Mouse (Mus musculus): ENCODE measurements around the gene Nuf2.
"Not testable (repeated sequence)": the region's sequence is repeated elsewhere in the genome, so short reads cannot be mapped to it uniquely, and the experiment has no call there.

The Nuf2 gene

DNA sequence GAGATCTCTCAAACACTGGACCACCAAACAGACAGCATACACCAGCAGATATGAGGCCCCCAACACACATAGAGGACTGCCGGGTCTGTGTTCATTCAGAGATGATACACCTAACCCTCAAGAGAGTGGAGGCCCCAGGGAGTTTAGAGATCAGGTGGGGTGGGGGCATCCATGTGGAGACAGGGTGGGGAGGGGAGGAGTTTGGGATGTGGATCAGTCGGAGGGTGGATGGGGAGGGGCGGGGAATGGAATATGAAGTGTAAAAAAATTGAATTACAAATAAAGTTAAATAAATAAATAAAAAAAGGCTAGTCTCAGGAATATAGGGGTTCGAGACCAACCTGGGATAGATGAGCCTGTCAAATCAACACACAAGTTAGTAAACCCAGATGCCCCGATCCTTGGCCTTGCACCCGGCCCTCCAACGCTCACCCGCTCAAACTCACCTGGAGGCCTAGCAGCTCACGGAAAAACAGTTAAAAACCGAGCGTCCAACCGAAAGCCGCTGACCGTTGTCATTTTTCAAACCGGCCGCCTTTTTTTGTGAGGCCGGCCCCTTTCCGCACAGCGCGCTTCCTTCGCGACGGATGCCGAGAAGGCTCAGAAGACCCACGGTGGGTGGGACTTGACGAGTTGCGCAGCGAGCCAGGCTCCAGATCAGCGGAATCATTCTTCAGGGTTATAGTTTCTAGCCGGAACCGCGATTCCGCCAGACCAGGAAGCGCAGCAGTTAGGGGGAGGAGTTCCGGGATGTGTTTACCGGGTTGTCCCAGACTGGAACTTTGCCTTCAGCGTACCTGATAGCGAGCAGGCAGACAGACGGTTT is at the start of gene Nuf2:
Gene Nuf2, minus strand, starts transcription at position 589 of the 826 bp plus-strand sequence.
- DNase-seq (ENCODE audit: low spot score in 2 of 2), result peak; percentile 96 to 97

DNA sequence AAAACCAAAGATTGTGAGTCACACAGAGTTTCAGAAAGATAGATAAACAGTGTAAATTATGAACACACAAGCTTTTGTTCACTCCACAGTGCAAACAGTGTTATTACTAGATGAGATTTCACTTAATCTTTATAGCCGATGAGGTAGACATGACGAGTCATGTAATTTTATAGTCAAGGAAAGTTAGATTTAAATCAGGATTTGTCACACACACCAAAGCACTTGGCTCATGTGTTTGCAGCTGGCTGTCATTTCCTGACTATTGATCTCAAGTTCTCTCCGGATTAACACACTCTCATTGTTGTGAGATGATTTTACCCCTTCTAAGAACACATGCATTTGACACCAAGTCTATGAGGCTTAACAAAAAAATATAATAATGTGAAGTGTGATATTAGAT is 48.3 kb upstream of the Nuf2 start:
- no peak for DNase-seq (ENCODE audit: low spot score in 2 of 2)

DNA sequence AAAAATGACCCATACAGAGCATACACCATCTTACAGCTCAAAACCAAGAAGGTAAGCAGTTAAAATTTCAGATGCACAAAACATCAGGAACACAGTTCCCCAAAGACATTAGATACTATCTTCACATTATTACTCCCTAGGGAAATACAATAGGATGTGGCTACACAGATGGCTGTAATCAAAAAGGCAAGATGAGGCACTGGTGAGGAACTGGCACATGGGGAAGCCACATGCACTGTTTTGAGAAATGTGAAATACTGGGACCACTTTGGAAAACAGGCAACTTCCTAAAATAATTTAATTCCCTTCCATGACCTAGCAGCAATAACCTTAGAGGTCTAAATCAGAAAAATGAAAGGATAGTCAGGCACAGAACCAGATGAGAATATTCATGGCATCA is 42.9 kb upstream of the Nuf2 start:
- no peak for DNase-seq (ENCODE audit: low spot score in 2 of 2)

DNA sequence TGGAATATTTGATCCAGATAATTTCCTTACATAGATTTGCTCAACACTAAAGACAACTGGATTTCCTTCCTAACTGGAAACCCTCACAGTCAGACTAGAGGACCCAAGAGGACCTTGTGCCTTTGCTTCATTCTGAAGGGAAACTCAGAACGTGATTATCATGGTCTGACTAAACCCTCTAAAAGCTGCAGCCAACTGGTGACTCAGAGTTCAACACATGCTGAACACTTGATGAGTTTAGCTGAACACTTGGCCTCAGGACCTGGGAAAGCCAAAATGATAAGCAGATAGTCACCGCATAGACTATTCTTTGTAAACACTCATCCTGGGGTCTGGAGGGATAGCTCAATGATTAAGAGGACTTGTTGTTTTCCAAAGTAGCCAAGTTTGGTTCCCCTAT is 24.4 kb upstream of the Nuf2 start:
- no peak for DNase-seq (ENCODE audit: low spot score in 2 of 2)

DNA sequence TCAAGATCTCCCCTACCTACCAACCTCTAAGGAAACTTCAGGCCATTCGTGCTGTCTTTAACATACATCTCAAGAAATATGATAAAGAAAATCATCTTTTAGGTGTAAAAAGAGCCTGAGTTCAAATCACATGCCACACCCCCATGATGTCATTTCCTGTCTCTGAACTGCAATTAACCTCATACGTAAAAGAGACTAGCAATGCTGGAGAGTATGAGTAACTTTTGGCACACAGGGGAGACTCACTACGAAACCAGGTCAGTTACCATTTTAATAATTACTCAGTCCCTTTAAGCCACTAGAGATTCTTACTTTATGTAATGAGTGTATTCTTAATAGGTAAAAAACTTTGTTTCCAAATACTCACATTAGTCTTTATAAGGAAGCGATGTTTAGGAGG is 23.8 kb upstream of the Nuf2 start:
- DNase-seq (ENCODE audit: low spot score in 2 of 2), result no peak

DNA sequence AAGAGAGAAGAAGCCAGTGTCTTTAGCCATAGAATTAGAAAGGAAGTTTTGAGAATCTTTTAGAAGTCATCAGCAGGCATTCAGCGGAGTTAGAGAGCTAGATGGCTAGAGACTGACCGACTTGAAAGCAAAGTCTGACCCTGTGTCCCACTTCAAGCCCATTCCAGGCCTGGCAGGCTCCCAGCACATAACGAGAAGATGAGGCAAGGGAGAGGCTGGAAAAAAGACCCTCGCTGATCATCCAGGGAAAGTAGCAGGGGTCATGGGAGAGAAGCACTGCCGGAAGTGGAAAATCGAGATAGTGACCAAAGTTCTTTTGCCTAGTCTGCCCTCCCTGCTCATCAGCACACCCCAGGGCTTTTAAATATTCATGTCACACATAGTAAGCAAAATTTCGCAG is 22.2 kb upstream of the Nuf2 start:
- DNase-seq (ENCODE audit: low spot score in 2 of 2), result no peak

DNA sequence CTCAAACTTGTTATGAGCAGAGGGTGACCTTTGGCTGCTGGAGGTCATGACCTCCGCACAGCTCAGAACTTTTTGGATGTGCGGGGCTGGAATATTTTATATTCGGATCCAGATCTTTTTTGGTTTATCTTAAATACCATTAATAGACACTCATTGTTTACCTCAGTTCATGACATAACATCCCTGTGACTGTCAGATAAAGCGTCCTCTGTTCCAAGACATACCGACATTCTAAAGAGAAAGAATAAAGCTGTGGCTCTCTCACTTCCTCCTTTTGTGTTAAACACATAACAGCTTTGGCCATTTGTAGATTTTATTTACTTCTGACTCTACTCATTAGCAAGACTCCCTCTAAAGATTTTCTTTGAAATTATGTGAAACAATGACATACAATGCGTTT is 9.2 kb upstream of the Nuf2 start:
- DNase-seq (ENCODE audit: low spot score in 2 of 2), result no peak

DNA sequence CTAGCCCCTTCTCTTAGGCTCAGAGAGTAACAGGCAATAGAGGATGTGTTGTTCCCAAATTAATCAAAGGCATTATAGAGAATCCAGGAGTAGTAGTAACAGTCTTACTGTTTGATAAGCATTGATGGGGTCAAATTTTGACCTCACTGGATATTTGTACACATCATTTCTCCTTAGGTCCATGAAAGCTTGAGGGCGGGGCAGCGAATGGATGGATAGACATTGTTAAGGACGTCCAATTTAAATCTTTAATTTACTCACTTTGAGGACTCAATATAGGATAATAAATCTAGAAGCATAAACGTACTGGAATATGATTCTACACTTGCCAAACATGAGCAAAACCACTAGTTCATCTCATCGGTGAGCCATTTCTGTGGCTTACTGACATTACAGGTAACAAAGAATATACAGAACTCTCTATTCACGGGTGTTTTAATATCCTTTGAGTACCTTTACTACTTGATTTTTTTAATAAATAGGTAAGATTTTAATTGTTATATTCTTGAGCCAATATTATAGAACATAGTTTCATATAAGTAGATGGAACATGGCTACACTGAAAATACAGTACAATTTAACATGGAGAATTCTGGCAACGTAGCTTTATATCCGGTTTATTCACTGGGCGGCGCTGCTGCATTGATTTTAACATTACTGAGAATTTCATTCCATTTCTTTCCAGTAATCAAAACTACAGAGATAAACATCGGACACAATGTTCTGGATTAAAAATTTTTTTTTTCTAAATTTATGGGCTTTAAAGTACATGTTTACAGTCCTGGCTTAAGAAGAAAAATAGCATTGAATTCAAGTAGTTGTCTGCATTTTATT is 655 bp upstream of the Nuf2 start:
- DNase-seq (ENCODE audit: low spot score in 2 of 2), result peak; percentile 45 to 69

DNA sequence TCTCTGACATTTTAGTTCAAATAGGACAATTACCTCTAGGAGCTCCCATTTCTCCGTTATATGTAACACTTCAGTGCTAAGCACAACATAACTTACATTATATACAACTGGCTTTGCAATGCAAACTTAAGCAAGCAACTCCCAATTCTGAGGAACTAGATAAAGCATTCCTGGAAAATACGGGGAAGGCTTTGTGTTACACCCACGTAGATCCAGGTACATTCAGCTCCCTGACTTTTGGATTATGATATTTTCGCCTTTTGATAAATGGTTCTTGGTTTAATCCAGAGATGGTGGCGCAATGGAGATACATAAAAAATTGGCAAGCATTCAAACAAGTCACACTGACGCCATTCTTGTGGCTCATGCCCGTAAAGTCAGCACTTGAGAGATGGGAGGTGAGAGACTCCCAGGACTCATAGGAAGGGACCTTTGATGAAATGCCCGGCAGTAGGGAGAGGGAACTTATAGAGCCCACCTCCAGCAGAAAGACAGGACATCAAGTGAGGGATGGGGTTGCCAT is 1.2 kb downstream of the Nuf2 start:
- DNase-seq (ENCODE audit: low spot score in 2 of 2), result no peak

DNA sequence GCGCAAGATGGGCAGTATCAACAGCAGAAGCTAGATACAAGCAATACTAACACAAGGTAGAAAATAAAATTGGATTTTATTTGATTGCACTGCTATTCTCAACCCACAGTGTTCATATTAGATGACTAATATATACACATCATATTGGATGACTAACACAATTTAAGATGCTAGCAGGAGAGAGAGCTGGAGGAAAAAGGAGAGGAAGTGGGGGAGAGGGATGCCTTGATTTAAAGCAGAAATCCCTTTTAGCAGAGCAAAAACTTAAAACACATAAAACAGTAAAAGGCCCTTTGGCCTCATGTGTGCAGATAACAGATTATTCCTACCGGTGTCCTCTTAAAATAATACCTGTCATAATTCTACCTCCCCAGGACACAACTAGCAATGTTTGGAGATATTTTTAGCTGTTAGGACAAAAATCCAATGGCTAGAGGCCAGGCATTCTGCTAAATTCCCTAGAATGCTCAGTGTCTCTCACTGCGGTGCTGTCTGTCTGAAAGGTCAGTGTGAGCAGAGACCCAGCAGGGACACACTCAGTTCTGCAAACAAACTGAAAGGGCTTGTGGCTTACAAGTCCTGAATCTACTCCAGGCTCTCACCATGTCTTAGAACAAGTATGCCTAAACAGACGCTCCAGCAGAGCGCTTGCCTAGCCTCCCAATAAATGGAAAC is 5.1 kb downstream of the Nuf2 start:
- no peak for DNase-seq (ENCODE audit: low spot score in 2 of 2)

DNA sequence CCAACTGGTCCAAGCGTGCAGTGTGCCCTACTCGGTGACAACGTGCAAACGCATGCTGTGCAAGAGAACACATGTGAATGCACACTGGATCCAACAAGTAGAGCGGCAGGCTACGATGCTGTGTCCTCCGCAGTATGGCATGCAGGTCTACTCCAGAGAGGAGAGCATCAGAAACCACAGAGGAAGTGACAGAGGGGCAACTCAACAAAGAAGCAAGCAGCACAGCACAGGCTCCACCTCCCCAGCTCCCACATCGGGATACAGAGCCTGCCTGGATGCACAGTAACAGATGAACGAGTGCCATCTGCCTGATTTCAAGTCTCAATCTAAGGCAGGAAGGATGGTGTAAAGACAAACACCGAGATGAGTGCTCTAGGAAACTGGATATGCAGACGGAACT is 11.9 kb downstream of the Nuf2 start:
- no peak for DNase-seq (ENCODE audit: low spot score in 2 of 2)

DNA sequence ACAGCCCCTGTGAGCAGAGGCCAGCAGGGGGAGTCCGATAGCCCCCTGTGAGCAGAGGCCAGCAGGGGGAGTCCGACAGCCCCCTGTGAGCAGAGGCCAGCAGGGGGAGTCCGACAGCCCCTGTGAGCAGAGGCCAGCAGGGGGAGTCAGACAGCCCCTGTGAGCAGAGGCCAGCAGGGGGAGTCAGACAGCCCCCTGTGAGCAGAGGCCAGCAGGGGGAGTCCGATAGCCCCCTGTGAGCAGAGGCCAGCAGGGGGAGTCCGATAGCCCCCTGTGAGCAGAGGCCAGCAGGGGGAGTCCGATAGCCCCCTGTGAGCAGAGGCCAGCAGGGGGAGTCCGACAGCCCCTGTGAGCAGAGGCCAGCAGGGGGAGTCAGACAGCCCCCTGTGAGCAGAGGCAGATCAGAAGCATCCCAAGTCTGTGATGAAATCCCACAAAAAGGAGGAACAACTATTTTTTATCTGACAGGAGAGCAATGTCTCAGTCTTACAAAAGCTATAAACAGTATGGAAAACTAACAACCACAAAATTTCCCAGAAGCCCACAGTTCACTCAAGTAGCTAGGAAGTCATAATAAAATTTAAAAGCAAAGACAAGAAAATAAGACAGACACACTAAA is 13.3 kb downstream of the Nuf2 start:
- not testable (repeated sequence) for DNase-seq (ENCODE audit: low spot score in 2 of 2)

DNA sequence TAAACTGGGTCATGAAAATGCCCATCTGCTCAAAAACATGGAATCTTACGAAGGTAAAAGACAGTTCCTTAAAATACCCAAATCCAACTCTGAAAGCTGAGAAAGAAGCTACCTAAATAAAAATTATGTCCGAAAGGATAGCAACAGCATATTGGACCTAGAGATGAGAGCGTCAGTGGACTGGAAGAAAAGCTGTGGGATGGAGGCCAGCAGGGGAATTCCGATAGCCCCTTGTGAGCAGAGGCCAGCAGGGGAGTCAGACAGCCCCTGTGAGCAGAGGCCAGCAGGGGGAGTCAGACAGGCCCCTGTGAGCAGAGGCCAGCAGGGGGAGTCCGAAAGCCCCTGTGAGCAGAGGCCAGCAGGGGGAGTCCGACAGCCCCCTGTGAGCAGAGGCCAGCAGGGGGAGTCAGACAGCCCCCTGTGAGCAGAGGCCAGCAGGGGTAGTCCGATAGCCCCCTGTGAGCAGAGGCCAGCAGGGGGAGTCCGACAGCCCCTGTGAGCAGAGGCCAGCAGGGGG is 13.8 kb downstream of the Nuf2 start:
- no peak for DNase-seq (ENCODE audit: low spot score in 2 of 2)

DNA sequence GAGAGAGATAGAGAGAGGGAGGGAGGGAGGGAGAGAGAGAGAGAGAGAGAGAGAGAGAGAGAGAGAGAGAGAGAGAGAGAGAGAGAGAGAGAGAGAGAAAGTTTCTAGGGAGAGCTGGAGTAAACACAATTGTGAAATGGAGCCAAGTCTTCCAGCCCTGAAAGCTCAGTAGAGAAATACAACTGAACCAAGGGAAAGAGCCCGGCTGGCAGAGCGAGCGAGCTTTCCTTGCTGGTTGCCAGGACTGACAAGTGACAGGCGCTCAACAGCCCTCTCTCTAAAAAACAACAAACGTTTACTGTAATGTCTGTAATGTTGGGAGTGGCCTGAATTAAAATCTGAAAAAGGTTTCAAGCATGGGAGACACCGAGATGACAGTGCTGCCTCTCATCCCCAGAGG is 24.9 kb downstream of the Nuf2 start:
- DNase-seq (ENCODE audit: low spot score in 2 of 2), result no peak

DNA sequence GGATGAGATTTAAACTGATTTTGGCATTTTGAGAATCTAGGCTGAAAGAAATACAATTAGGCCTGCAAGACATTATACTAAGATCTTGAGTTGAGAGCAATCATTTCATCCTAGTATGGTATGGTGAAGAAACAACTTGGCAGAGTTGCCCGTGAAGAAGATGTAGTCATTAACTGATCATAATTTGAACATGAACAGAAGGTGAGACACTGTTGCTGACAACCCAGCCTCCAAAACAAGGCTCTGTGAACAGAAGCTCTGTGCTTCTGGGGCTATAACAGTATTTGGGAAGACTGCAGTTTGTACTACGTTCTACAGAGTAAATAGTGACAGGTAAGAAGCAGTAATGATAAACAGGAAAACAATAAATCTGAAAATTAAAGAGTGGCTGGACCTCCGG is 28.4 kb downstream of the Nuf2 start:
- DNase-seq (ENCODE audit: low spot score in 2 of 2), result no peak

DNA sequence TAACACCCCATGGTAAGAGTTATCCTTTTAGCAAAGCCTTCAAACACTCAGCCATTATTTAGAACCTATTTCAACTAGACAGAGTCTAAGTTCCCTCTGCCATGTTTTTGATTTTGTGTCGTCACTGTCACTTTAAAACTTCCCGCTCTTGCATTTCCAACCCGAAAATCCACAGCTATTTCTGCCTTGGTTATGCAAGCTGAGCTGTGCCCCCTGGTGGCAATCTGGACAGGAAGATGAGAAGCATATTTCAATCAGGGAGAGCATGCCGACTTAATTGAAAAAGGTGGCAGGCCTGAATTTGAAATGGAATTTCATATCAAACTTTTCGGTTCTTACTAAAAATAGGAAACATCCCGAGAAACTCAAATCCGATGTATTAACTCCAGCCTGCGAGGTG is 35.6 kb downstream of the Nuf2 start:
- DNase-seq (ENCODE audit: low spot score in 2 of 2), result peak; percentile 62 to 81

DNA sequence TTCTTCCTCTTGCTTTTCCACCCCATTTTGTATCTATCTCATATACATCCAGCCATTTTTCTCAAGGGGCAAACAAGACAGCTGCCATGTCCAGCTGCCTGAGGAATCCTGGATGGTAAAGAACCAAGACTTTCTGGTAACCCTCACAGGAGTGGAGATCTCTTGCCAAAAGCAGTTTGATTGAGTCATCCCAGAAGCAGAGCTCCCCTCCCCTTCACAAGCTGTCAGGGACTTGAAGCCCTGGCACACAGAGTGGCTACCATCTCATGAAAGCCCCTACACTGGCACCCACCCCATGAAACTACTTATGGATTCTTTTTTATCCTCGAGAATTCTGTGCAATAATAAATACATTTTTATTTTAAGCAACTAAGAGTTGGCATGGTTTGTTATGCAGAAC is 39.7 kb downstream of the Nuf2 start:
- no peak for DNase-seq (ENCODE audit: low spot score in 2 of 2)

DNA sequence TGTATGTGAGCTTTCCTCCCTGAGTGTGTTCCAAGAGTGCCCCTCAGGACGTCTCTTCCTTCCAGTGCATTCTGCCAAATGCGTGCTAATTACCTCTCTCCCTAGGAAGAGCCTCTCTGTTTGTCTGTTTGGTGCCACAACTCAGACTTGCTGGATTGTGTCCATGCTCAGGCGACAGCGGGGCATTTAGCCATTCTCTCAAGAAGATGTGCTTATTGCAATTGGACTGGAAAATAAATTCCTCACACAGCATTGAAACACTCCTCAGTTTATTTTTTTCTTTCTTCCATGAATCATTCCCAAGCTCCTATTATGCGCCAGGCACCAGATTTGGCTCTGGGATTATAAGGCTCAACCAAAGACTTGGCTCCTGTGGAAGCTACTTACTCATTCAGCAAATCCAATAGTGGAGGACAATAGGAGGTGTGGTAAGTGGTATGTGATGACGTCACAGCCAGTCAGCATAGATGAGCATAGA is 45.8 kb downstream of the Nuf2 start:
- peak in 1 of 2 experiments; percentile 46 for DNase-seq (ENCODE audit: low spot score in 2 of 2)

DNA sequence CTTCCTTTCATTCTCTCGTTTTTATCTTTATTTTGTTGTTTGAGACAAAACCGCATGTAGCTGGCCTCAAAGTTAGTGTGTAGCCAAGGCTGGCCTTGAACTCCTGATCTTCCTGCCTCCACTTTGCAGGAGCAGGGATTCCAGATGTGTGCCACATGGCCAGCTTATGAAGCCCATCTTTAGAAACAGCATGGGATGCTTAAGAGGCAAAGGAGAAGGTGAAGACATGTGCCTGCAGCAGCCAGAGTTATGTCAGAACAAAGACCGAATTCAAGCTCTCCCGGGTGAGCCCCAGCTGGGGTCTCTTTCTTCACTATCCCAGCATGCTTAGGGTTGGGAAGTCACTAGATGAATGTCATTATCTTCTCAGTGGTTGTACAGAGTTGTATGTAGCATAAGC is 46.7 kb downstream of the Nuf2 start:
- no peak for DNase-seq (ENCODE audit: low spot score in 2 of 2)

DNA sequence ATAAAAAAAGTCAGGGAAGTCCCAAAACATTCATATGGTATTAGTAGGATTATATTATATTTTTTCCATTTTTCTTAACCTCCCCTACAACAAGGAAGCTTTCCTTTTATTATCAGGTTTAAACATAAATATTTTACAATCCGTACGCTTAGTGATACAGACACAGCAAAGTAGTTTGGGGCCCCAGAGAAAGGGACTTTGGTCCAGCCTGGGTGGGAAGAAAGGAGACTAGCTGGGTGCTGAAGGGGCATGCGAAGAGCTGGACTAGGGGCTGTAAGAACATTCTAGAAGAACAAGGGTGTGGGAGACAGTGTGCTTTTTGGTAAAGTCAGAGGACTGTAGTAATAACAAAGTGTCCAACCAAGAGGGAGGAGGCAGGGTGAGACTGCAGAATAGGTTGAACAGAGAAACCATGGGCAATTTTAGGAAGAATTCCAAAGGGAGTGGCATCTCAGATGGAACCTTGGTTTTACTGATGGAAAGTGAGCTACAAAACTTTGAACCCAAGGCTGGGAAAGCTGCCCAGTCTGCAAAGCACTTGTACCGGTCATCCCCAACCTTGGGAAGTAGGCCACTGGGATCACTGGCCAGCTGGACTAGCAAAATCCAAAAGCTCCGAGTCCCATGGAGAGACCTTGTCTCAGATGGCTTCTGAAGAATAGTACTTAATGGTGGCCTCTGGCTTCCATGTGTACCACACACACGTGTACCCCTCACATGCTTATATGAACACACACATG is 48.5 kb downstream of the Nuf2 start:
- DNase-seq (ENCODE audit: low spot score in 2 of 2), result no peak

DNA sequence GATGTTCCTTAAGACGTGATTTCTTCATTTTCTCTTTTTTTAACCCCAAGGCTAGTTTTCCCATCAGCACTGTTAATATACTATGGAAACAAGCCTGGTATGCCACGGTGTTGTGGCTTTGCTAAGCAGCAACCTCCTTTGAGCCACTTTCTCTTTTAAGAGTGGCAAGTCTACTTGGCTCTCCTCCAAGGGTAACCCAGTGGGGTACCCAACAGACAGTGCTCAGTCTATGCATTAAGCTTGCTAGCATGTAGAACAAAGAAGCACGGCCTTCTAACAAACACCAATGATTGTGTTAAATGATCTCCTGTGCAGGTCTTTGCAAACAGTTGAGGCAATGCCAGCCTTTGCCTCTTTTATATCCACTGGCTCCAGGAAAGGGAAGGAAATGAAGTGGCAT is 60.1 kb downstream of the Nuf2 start:
- no peak for DNase-seq (ENCODE audit: low spot score in 2 of 2)

All from cerebellum, postnatal 4 days (tissue).